Mouse (Mus musculus) kidney, postnatal 36 days (tissue): ENCODE measurements around the gene Cgn.
A peak's percentile ranks its signal among the peaks of the same experiment; 100 is the strongest.

ENCODE experiments used
- DNase-seq, 2 experiments: peaks; one replicate each; pipeline ENCODE4 v3.0.0; 2021 to 2022; ENCODE audit warnings: mixed read lengths in 2 of 2

Gene Cgn

DNA sequence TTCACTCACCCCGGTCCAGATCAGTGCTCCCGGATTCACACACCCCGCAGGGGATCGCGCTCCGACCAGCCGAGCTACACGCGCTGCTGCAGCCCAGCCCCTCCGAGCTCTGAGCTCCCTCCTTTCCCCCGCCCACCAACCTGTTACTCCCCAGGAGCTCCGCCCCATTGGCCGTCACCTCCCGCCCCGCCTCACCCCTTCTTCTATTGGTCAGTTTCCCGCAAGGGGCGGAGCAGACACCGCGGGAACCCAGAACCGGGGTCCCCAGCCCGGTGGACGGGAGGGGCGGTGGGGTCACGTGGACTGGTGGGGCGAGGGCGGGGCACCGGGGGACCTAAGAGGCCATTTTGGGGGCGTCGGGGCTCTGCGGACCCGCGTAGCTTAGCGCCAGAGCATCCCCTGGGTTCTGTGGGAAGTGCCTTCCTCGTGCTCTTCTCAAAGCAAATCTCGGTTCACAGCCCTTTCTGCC, at the start of gene Cgn:
TSS of gene Cgn (minus strand) at position 126 of the 469 bp plus-strand sequence.
- DNase-seq = peak; percentile 94 to 95

DNA sequence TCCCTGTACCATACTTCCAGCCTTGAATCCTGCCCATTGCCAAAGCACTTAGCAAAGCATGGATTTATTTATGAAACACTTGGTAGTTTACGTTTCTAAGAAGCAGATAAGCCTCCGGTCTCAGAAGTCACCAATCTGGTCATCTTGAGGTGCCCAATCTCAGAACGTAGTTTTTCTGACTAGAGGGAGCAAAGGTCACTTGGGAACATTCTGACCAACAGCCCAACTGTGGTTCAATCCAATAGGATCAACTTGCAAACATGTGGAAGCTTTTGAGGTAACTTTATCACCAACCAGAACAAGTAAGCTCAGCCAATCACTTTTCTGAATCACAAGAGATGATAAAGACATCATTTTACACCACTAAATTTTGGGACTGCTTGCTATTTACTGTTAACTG, 49.1 kb upstream of the Cgn start:
- DNase-seq = no peak

DNA sequence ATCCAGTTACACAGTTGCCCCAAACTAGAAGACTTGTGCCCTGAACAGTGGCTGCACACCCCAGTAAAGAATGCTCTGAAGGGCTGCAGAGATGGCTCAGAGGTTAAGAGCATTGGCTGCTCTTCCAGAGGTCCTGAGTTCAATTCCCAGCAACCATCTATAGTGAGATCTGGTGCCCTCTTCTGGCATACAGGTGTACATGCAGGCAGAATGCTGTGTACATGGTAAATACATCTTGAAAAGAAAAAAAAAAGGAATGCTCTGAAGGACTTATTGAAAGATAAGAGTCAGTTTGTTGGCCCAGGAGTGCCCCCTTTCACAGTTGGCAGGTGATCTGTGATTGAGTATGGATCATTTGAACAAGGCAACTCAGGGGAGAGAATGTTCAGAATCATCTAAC, 47.1 kb upstream of the Cgn start:
- DNase-seq = no peak

DNA sequence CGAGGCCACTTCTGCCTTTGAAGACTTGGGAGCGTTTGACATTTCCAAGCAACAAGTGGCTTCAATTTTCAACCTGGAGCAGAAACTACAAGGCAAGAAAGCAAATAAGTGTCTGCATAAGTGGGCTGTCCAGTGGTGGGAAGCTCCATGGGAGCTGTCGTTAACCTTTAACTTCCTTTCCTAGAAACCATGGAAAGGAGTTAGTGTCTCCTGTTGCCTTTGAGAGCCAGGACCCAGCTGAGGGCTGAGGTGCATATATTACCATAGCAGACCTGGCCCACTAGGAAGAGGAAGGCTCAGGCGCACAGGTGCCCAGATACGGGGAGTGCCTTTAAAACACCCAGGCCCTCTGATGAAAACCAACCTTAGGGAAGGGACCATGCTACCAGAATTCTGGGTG, 46.4 kb upstream of the Cgn start:
- peak; percentile 49 to 66 for DNase-seq

DNA sequence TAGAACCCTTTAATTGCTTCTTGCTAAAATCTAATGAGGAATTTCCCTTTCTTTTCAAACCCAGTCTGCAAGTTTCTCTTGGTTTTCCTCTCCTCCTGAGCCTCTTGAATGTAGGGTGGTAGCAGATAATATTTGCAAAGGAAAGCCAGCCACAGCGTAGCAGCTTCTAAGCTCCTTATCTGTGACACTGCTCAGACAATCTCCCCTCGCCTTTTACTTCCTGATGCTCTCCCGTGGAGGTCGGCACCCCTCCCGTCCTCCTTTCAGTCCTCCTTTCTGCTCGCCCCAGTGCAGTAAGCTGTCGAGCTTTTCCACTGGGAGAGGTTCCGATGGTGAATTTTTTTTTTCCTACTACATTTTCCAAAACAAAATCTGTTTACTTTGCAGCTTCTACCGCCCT, 45.8 kb upstream of the Cgn start:
- DNase-seq = no peak

DNA sequence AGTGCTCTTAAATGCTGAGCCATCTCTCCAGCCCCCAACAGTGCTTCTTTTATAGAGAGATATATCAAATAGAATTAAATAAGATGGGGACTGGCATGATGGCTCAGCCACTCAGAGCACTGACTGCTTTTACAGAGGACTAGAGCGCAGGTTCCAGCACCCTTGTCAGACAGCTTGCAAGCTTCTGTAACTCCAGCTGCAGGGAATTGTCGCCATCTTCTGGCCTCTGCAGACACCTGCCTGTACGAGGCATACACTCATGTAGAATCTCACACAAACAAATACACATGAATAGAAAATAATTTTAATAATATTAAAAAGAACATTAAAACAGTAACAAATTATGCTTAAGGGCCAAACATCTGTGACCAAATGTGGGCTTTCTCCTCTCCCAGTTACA, 37.8 kb upstream of the Cgn start:
- peak in 1 of 2 experiments; percentile 23 for DNase-seq

DNA sequence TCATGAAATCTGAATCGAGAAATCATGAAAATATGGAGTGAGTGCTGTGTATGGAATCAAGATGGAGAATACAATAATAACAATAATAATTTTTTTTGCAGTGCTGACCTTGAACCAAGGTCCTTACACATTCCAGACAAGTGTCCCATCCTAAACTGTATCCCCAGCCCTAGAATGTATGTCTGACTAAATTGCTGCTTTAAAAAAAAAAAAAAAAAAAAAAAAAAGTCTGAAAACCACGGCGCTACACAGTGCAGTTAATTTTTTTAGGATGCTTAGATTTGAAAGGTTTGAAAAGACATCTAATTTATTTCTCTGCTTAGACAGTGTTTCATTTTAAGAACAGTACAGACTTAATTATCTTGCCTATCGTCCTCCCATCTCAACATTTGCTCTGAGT, 35.8 kb upstream of the Cgn start:
- DNase-seq = no peak

DNA sequence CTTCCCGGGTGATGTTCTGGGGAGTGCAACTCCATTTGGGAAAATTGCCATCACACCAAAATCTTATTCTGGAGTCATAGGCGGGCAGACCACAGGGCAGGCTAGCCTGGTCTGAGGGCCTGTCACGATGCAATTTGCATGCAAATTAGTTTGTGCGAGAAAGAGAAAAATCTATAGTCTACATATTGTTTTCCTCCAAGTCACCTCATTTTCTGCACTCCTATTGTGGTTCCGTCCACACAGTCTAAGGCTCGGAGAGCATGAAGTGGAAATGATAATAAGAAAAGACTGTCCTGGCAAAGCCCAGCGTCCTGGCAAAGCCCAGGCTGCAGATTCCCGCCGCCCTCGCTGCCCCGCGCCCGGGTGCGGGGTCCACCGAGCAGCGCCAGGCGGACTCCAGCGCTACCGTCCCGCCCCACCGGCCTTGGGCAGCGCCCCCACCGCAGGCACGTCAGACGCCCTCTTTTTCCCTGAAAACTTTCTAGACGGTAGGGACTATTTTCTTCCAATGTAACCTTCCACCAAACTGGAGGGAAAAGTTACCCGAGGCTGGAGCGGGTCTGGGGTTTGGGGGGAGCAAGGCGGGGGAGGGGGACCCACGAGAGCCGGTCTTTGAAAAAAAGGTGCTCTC, 34.8 kb upstream of the Cgn start:
- peak; percentile 55 to 75 for DNase-seq

DNA sequence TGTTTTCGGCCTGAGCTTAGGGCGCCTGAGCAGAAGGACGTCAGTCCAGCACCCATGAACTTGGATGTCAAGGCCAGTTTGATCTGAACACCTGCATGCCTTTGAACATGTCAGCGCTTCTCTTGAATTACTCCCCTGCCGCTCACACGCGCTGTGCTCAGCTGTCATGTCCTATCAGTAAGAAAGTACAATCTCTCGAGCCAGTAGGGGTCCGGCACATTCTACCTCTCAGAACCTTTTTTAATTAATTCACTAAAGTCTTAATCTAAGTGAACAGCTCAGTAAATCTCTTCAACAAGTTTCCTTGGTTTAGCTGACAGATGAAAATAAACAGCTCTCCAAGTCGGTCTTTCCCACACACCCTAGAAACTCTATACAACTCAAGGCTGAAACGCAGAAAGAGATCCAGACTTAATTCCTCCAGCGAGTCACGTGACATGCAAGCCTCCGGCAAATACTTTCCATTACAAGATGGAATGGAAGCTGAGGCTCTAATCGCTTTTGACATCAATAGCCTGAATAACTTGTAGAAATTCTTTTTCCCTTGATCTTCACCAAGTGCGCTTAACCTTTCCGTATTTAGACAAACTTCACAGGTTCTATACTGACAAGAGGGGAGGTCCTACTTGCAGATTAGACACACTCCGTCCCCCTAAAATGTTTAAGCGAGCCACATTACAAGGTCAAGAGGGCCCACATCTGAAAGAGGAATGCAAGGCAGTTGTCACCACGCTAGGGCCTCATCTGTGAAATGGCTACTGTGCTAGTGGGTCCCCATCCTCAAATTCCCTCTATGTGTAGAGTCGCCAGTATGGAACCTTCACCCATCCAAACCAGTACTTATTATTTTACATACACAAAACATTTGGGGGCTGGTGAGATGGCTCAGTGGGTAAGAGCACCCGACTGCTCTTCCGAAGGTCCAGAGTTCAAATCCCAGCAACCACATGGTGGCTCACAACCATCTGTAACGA, 33.4 kb upstream of the Cgn start:
- peak; percentile 30 to 32 for DNase-seq

DNA sequence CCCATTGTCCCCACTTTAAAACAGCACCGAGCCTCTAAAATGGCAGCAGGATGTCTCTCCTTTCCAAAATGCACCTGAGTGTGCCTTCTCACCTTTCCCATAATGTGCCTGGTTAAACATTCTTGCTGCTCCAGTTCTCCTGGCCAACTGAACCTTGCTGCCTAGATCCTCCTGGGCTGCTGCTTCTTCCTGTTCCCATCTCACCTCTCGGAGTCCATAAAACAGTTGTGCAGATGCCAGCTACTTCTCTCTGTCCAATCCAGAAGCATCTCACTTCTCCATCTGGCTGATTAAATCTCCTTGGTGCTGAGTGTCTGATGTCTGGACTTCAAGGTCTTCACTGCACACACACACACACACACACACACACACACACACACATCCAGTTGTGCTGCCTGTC, 31.4 kb upstream of the Cgn start:
- peak; percentile 57 to 69 for DNase-seq

DNA sequence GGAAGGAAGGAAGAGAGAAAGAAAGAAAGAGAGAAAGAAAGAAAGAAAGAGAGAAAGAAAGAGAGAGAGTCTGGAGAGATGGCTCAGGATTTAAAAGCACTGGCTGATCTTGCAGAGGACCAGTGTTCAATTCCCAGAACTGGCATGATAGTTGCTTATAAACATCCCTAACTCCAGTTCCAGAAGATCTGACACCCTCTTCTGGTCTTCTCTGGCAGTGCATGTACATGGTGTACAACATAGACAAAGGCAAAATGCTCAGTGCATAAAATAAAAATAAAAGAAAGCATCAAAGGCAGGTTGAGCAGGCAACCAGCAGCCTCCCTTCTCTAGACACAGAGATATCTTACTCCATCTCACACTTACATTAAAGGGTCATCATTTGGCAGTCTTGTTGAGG, 29.3 kb upstream of the Cgn start:
- DNase-seq = no peak

DNA sequence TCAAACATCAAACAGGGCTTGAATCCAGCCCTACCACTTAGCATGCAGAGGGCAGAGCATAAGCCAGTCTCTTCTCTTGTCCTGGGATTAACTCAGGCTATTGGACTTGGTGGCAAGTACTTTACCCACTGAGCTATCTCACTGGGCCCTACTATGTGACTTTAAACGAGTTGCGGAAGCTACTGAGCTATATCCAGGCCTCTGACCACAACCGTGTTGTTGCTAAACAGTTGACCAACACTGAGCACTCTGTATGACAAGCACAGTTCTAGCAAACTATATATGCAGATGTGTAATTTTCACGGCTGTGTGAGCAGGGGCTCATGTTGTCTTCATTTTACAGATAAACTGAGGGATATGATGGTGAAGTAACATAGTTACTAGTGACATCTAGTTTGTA, 28.4 kb upstream of the Cgn start:
- no peak for DNase-seq

DNA sequence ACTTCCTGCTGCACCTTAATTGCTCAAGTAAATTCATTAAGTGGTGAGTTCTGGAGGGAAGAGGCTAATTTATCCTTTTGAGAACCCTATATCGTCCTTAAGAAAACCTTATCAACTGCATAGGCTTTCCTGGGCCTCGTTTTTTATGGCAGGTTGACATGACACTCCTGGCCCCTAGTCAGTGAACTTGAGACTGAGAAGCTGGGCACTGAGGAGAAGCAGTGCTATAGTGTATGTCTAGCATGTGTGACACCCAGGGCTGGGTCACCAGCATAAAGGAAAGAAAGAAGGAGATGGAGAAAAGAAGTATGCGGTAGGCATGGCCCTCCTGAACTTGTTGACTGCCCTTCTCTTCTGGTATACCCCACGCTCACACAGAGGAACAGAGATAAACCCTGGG, 27.8 kb upstream of the Cgn start:
- no peak for DNase-seq

DNA sequence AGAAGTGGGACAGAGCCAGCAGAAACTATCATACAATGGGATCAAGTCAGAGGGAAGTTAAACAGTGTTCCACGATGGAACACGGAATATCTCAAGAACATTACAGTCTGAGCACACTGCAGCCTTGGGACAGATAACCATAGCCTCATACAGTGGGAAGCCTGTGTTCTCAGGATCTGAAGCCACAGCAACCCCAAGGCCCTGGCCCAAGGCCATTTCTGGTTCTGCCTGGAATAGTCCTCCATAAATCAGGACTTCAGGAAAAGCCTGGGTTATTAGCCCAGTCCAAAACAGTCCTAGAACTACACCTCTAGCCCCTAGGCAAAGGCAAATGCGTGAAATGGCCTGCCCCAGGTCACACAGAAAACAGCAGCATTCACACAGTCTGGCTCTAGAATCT, 27.4 kb upstream of the Cgn start:
- no peak for DNase-seq

DNA sequence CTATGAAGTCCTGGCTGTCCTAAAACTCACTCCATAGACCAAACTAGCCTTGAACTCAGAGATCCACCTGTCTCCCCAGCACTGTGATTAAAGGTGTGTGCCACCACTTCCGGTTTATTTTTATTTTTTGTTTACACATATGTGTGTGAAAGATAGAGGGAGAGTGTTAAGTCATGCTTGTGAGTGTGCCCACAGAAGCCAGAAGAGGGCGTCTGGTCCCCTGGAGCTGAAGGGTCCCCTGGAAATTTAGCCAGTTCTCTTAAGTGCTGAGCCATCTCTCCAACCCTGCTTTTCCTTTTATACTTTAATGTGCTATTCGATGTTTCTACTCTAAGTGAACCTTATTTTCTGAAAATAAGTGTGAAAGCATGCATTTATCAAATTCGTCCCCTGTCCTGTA, 25.3 kb upstream of the Cgn start:
- peak; percentile 38 to 67 for DNase-seq

DNA sequence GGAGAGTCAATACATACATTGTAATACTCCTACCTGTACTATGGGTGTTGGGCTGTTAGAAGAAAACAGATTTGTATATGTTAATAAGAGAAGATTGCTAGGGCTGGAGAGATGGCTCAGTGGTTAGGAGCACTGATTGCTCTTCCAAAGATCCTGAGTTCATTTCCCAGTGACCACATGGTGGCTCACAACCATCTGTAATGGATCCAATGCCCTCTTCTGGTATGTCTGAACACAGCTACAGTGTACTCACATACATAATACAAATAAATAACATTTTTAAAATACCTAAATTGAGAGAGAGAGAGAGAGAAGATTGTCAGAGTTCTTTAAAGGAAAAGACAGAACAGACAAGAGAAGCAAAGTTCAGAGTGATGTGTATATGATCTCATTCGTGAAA, 22.0 kb upstream of the Cgn start:
- DNase-seq = no peak

DNA sequence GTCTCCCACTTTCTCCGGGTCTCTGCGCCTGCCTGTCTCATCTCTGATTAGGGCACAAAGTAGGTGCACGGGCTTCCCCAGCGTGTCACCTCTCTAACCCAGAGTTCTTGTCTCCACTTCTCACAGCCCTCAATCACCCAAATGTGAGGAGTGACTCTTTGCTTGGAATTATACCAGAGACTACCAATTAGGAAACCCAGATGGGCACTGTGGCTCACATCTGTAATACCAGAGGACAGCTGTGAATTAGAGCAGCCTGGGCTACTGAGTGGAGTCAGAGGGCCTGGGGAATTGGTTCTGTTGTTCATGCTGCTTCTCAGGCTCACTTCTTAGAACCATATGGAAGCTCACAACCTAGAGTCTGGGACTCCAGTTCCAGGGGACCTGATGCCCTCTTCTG, 18.7 kb upstream of the Cgn start:
- no peak for DNase-seq

DNA sequence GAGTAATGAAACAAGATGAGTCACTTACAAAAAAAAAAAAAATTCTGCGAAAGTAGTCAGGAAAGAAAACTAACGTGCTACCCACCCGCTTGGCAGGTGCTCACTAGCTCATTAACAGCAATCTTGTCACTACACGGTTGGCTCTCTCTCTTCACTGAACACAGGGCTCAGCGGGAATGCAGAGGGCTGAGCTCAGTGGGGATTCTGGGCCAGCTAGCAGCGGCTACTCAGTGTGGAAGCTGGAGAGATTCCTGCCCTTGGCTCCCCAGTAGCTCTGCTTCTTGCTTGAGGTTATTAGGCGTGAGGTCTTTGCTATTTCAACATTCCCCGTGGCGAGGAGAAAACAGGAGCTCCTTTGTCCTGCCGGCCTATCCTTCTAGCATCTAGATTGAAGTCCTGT, 17.9 kb upstream of the Cgn start:
- no peak for DNase-seq

DNA sequence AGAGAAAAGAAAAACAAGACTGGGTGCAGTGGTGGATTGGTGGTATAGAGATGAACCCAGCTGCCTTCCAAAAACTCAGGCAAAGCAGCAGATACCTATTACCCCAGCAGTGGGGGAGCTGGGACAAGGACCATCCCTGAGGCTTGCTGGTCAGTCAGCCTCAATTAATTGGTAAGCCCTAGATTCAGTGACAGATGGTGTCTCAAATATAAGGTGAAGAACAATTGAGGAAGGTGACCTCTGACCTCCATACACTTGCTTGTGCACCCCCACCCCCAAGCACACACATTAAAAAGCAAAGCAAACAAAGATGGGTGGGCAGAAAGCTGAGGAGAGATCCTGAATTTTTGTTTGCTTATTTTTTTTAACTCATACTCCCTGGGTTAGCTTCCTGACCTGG, 9.9 kb upstream of the Cgn start:
- no peak for DNase-seq

DNA sequence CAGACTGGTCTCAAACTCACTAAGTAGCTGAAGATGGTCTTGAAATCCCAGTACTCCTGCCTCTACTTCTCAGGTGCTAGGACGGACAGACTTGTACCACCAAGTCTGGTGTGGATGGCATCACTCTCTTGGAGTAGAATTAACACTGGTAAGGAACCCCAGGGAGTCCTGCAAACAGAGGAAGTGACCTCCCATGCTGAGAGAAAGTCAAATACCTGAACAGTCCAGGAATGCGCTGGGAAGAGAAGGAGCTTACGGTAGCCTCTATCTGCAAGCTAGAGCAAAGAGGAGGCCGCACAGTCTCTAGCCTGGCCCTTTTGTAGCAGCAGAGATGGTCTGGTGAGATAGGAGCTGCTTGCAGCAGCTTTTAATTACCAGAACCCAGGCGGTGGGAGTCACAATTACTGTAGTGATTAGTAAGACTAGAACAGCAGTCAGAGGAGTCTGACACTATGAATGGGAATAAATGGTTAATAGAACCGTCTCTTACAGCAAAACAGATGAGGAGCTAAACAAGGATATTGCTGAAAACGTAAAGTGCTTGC, 9.4 kb upstream of the Cgn start:
- no peak for DNase-seq

DNA sequence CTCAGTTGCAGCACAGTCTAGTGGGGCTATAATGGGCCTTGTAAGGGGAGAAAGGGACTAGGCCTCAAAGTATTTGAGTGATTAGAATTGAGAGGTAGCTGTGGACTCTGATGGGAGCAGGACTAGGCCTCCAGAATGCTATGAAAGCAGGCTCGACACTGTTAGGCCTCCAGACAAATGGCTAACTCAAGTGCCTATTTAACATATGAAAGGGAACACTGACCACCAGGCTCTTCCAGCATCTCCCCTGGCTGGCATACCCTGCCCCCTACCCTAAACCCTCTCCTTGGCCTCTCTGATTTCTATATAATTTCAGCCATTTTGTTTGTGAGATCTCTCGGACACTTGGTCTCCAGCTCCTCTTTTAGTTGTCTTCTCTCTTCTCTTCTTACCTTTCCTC, 8.1 kb upstream of the Cgn start:
- DNase-seq = no peak

DNA sequence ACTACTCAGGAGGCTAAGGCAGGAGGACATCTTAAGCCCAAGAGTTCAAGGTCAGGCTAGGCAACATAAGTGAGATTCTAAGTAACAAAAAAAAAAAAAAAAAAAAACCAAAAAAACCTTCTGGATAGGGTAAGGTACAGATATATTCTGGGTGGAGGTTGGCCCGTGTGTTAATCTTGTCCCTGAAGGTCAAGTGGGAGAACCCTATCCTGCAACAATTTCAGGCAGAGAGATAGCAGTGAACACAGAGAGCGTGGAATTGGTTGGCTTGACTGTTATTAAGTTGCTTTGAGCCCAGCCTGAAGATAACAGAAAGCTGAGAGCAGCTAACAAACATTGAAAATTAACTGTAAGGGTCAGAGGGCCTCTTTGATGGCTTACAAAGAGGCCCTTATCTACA, 7.4 kb upstream of the Cgn start:
- DNase-seq = no peak

DNA sequence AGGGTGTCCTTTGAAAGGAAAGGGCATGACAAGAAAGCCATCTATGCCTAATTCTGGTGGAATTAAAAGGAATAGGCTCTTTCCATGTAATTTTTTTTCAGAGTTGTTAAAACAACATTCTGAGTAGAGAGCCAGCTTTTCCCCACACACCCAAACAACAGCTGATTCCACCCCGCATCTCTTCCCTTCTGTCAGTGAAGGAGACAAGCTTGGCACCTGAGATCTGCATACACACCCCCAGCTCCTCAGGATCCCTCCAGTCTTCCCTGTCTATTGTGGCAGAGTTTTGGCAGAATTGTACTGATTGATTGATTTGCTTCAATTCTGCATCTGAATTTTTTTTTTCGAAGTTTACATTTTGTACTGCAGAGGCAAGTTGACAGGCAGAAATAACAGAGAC, 6.0 kb upstream of the Cgn start:
- no peak for DNase-seq

DNA sequence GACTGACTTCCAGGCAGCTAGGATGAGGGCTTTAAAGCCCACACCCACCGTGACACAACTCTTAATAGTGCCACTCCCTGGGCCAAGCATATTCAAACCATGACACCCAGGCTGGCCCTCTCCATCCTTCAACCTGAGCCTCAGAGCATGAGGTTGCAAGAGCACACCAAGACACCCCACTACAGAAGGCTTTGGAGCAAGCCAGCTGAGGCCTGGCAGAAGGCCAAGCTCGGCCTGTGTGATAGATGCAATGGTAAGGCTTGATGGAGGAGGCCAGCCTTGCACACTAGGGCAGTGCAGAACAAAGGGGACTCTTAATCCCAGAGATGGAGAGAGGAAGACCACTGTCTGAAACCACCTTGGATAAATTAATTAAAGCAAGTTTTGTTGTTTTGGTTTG, 3.2 kb upstream of the Cgn start:
- peak in 1 of 2 experiments; percentile 49 for DNase-seq
